Mouse (Mus musculus) heart, embryonic 13.5 days (tissue): ENCODE results near the gene Nr1h5. TPM values are rescaled to one million over a fixed set of nuclear protein-coding genes. Genes with fewer than 3 reads are reported as not detected.

Experiments
- ATAC-seq: fragments of 200-750 bp; cut with Nextera tagmentation; 2 replicates; pipeline ENCODE4 v1.8.0; 2017; ENCODE audit warnings: moderate TSS enrichment; ENCODE audit not compliant: insufficient number of reproducible peaks, low FRiP score, low TSS enrichment; ENCODE audit errors: extremely low read depth
- H3K27ac ChIP-seq: fragments of 300-500 bp; sonication (generic); replicated peaks from 2 replicates; pipeline ENCODE4 v1.5.1; 2015; ENCODE audit warnings: moderate library complexity, mild to moderate bottlenecking, inconsistent platforms
- H3K27me3 ChIP-seq: fragments of 300-500 bp; sonication (generic); replicated peaks from 2 replicates; pipeline ENCODE4 v1.6.1; 2015; ENCODE audit warnings: mild to moderate bottlenecking, inconsistent platforms
- H3K36me3 ChIP-seq: fragments of 300-500 bp; sonication (generic); 2 replicates; pipeline ENCODE4 v1.6.1; 2015; ENCODE audit warnings: mild to moderate bottlenecking, inconsistent platforms
- H3K4me1 ChIP-seq: fragments of 300-500 bp; sonication (generic); 2 replicates; pipeline ENCODE4 v1.6.1; 2015; ENCODE audit warnings: inconsistent platforms
- H3K4me2 ChIP-seq: fragments of 300-500 bp; sonication (generic); 2 replicates; pipeline ENCODE4 v1.6.1; 2015; ENCODE audit warnings: inconsistent platforms, mild to moderate bottlenecking, moderate library complexity
- H3K4me3 ChIP-seq: fragments of 300-500 bp; sonication (generic); 2 replicates; pipeline ENCODE4 v1.5.1; 2015; ENCODE audit warnings: moderate library complexity, mild to moderate bottlenecking, inconsistent platforms
- H3K9ac ChIP-seq: fragments of 300-500 bp; sonication (generic); 2 replicates; pipeline ENCODE4 v1.6.1; 2015; ENCODE audit warnings: inconsistent platforms, mild to moderate bottlenecking, moderate library complexity
- H3K9me3 ChIP-seq: fragments of 300-500 bp; sonication (generic); 2 replicates; pipeline ENCODE4 v1.6.1; 2016; ENCODE audit warnings: inconsistent platforms
- WGBS: fragments of 180-500 bp; shearing (Covaris S2); methylation state at CpG from one replicate; pipeline ENCODE4 v1.1.7; 2015; ENCODE audit warnings: mixed read lengths; 5-methylcytosine and 5-hydroxymethylcytosine counted together
- polyA plus RNA-seq: library from polyadenylated mRNA; unstranded; fragments of >200 nt; fragmentation: Nextera tagmentation; extraction: Ambion mirVana; gene quantifications from 2 replicates; pipeline ENCODE4 v1.2.1, GENCODE M21; 2015

The Nr1h5 gene
- 0.17 and 0.36 TPM in 2 replicates for polyA plus RNA-seq

DNA sequence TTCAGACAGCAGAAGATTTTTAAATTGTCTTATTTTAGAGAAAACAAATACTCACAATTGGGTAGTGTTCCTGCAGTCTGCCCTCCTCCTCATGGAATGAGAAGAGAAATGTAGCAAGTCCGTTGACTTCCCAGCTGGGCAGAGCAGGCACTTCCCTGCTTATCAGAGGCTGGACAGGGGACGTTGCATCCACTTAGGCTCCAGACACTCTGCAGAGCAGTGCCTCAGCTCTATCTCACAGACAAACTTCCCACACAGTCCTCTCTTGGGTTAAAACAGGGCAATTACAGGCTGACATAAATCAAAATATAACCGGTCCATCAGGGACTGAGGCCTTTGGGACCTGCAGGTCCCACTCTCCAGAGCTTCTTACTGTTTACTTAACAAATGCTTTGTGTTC is at the start of gene Nr1h5:
TSS of gene Nr1h5 (minus strand) at position 101 of the 400 bp plus-strand sequence.
- no peaks in the 10 kb centered on the region for H3K9me3 ChIP-seq
- 8% methylated on average over 3 of the region's 3 CpGs for WGBS
- no peak for ATAC-seq
- no peaks in the 10 kb centered on the region for H3K36me3 ChIP-seq
- no peaks in the 10 kb centered on the region for H3K27me3 ChIP-seq
- peaks cover 5% of the 10 kb centered on the region; the same call in 1 of the 2 replicates for H3K4me1 ChIP-seq
- H3K4me2 ChIP-seq = no peak within 1 kb of the TSS
- H3K4me3 ChIP-seq = no peak within 1 kb of the TSS
- no peak within 1 kb of the TSS for H3K27ac ChIP-seq
- H3K9ac ChIP-seq = no peak within 1 kb of the TSS

- H3K4me3 ChIP-seq = no peak overlapping the region
- no peaks in the 10 kb centered on the region for H3K27me3 ChIP-seq
- H3K36me3 ChIP-seq = peaks cover 87% of the 10 kb centered on the region
- no peak overlapping the region for H3K27ac ChIP-seq
- H3K9me3 ChIP-seq = peaks cover 3% of the 10 kb centered on the region; the same call in 1 of the 2 replicates
- 91% methylated on average over 7 of the region's 7 CpGs for WGBS
- ATAC-seq = no peak
- H3K4me2 ChIP-seq = no peak overlapping the region
- H3K9ac ChIP-seq = no peak overlapping the region
- H3K4me1 ChIP-seq = peaks cover 10% of the 10 kb centered on the region
Measured at GRCm38 (mm10) chr3:103001595-103001994, 37.7 kb upstream of the Nr1h5 start.

DNA sequence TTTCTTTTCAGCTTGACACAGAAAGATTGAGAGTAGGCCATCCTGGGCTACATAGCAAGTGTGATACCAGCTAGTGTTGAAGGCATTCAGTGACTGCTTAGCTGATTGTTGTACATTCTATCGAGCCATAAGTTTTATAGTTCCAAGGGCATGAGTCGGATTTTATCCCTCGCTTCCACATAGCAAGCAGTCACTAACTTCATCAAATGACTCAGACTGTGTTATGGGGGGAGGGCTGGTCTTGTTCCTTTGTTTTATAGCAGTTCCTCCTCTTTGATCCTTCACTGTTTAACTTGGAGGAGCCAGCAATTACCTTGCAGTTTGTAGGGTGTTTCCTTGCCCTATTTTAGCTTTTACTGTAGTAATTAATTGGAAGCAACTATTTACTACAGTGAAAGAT is 33.7 kb upstream of the Nr1h5 start:
- peaks cover 52% of the 10 kb centered on the region for H3K36me3 ChIP-seq
- H3K4me3 ChIP-seq = no peak overlapping the region
- no peak overlapping the region for H3K27ac ChIP-seq
- peaks cover 3% of the 10 kb centered on the region; the same call in 1 of the 2 replicates for H3K9me3 ChIP-seq
- 79% methylated on average over 3 of the region's 3 CpGs for WGBS
- ATAC-seq = no peak
- H3K9ac ChIP-seq = no peak overlapping the region
- no peak overlapping the region for H3K4me2 ChIP-seq
- H3K27me3 ChIP-seq = no peaks in the 10 kb centered on the region
- H3K4me1 ChIP-seq = peaks cover 28% of the 10 kb centered on the region

DNA sequence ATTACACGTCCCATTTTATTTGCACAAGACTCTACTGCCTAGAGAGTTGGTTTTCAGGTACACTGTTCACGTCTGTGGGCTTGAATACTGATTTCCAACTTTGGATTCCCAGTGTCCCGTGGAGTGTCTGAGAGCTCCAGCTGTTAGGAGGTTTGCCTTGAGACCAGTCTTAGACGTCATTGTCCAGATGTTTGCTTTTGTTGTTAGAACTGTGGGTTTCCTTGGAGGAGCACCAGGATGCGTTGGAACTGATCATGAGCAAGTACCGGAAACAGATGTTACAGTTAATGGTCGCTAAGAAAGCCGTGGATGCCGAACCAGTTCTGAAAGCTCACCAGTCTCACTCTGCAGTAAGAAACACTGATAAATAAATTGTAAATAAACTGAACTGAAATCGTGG is 33.1 kb upstream of the Nr1h5 start:
- ATAC-seq = no peak
- Histone ChIP-seq H3K4me2 (peak overlapping the region; percentile 75), H3K9me3 (peaks cover 3% of the 10 kb centered on the region; the same call in 1 of the 2 replicates), H3K36me3 (peaks cover 47% of the 10 kb centered on the region), H3K27ac (no peak overlapping the region), H3K4me3 (no peak overlapping the region), H3K9ac (no peak overlapping the region), H3K27me3 (no peaks in the 10 kb centered on the region), H3K4me1 (peaks cover 29% of the 10 kb centered on the region)
- 79% methylated on average over 10 of the region's 10 CpGs for WGBS

GRCm38 (mm10) chr3:102995605-102996321 is 31.8 kb upstream of the Nr1h5 start, which contains the start of gene Sike1:
Sike1 (plus strand) TSS chr3:102995708.
- peaks cover 29% of the 10 kb centered on the region for H3K4me1 ChIP-seq
- H3K4me2 ChIP-seq = peak within 1 kb of the TSS; percentile 75
- H3K27ac ChIP-seq = peak within 1 kb of the TSS; percentile 94
- peak within 1 kb of the TSS; percentile 69 for H3K4me3 ChIP-seq
- peaks cover 3% of the 10 kb centered on the region; the same call in 1 of the 2 replicates for H3K9me3 ChIP-seq
- peak; percentile 95 for ATAC-seq
- H3K36me3 ChIP-seq = peaks cover 36% of the 10 kb centered on the region
- no peaks in the 10 kb centered on the region for H3K27me3 ChIP-seq
- under 1% methylated on average over 60 of the region's 60 CpGs for WGBS
- peak within 1 kb of the TSS; percentile 88 for H3K9ac ChIP-seq

DNA sequence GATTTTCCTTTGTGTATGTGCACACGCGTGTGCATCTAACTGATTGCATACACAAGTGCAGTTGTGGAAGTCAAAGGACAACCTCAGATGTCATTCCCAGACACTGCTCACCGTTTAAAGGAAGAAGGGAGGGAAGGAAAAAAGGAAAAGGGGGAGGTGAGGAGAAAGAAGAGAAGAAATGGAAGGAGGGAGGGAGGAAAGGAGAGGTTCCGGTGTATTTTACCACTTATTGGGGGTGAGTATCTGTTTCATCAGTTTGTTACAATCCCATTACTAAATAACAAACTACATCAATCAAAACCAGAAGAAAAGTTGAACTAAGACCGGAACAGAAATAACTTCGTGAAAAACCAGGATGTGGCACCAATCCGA is 31.3 kb upstream of the Nr1h5 start:
- H3K4me2 ChIP-seq = peak overlapping the region; percentile 75
- WGBS = 49% methylated on average over 7 of the region's 7 CpGs
- H3K27me3 ChIP-seq = no peaks in the 10 kb centered on the region
- peaks cover 29% of the 10 kb centered on the region for H3K4me1 ChIP-seq
- H3K36me3 ChIP-seq = peaks cover 30% of the 10 kb centered on the region
- peak overlapping the region; percentile 69 for H3K4me3 ChIP-seq
- peak overlapping the region; percentile 94 for H3K27ac ChIP-seq
- peak overlapping the region; percentile 88 for H3K9ac ChIP-seq
- H3K9me3 ChIP-seq = peaks cover 2% of the 10 kb centered on the region; the same call in 1 of the 2 replicates
- no peak for ATAC-seq

DNA sequence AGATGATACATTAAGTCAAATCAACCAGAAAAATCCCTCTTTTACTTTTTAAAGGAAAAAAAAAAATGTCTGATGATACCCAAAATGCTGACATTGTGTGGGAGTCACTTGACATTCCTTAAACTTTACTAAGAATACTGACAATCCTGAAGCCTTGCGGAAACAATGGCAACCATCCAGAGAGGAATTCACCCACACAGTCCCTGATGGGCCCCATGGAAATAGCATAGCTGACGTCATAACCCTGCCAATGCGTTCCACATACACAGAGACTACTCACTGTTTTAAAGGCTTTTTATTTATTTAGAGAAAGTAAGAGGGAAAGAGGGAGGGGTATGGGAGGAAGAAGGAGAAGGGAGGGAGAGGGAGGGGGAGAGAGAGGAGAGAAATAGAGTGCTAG is 29.0 kb upstream of the Nr1h5 start:
- Histone ChIP-seq H3K4me2 (no peak overlapping the region), H3K4me3 (no peak overlapping the region), H3K27me3 (no peaks in the 10 kb centered on the region), H3K4me1 (peaks cover 29% of the 10 kb centered on the region), H3K9me3 (no peaks in the 10 kb centered on the region), H3K27ac (no peak overlapping the region), H3K9ac (no peak overlapping the region), H3K36me3 (peaks cover 8% of the 10 kb centered on the region)
- 28% methylated on average over 3 of the region's 3 CpGs for WGBS
- ATAC-seq = no peak

DNA sequence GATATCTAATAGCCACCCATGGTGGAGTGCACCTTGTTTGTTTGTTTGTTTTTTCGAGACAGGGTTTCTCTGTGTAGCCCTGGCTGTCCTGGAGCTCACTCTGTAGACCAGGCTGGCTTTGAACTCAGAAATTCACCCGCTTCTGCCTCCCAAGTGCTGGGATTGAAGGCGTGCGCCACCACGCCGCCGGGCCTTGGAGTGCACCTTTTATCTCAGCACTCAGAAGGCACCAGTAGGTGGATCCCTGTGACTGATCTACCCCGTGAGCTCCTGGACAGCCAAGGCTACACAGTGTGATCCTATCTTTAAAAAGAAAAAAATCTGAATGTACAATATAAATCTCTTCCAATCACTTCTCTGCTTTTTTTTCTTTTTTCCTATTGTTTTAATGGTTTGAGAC is 27.1 kb upstream of the Nr1h5 start:
- Histone ChIP-seq H3K36me3 (no peaks in the 10 kb centered on the region), H3K27ac (no peak overlapping the region), H3K27me3 (no peaks in the 10 kb centered on the region), H3K9me3 (no peaks in the 10 kb centered on the region), H3K4me1 (peaks cover 14% of the 10 kb centered on the region), H3K4me2 (no peak overlapping the region), H3K4me3 (no peak overlapping the region), H3K9ac (no peak overlapping the region)
- ATAC-seq = no peak
- 57% methylated on average over 8 of the region's 8 CpGs for WGBS

- no peak overlapping the region for H3K4me3 ChIP-seq
- H3K4me1 ChIP-seq = 0 out of 2 replicates have a peak, but pooled peaks cover 6% of the 10 kb centered on the region
- H3K9ac ChIP-seq = no peak overlapping the region
- no peaks in the 10 kb centered on the region for H3K36me3 ChIP-seq
- WGBS = 46% methylated on average over 3 of the region's 3 CpGs
- no peaks in the 10 kb centered on the region for H3K27me3 ChIP-seq
- H3K27ac ChIP-seq = no peak overlapping the region
- peak overlapping the region; percentile 38 for H3K4me2 ChIP-seq
- no peak for ATAC-seq
- no peaks in the 10 kb centered on the region for H3K9me3 ChIP-seq
Measured at GRCm38 (mm10) chr3:102980349-102980736, 16.4 kb upstream of the Nr1h5 start.

DNA sequence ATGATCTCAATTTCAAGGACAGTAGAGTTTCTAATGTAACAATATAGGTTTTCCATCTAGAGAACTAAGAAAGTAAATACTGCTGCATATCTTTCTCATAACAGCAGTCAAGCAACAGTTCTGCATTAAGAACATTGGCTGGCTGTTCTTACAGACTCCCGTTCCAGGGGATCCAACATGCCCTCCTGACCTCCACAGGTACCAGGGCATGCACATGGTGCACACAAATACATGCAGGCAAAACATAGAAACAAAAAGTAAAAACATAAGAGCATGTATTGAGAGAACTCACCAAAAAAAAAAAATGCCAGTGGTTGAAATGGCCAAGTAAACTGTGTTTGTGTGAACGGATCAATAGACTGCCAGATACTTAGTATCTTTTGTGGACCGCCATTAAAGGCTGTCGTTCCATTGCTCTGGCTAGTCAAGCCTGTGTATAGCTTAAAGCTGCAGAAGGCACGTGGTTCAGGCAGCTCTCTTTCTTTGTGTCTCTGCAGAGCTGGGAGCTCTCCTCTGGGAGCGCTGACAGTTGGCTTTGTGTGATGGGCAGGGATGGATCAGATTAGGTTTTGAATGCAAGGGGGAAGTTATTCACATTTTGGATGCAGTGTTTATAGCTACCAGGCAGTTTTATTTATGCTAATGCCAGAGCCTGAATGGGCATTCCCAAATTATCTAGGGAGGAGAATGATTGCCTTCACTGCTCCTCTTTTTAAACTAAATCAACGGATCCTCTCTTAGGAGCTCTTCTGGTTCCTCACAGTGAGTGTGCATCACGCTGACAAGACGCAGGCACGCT is 15.8 kb upstream of the Nr1h5 start:
- Histone ChIP-seq H3K4me2 (peak overlapping the region; percentile 38), H3K36me3 (no peaks in the 10 kb centered on the region)
- WGBS = 33% methylated on average over 10 of the region's 10 CpGs

GRCm38 (mm10) chr3:102976906-102977305 is 13.0 kb upstream of the Nr1h5 start:
- Histone ChIP-seq H3K4me1 (0 out of 2 replicates have a peak, but pooled peaks cover 6% of the 10 kb centered on the region), H3K4me3 (no peak overlapping the region), H3K4me2 (no peak overlapping the region), H3K27me3 (no peaks in the 10 kb centered on the region), H3K27ac (no peak overlapping the region), H3K36me3 (no peaks in the 10 kb centered on the region), H3K9ac (no peak overlapping the region), H3K9me3 (no peaks in the 10 kb centered on the region)
- ATAC-seq = no peak
- WGBS = 76% methylated on average over 4 of the region's 4 CpGs

More for the DNA sequence above, 15.8 kb upstream of the Nr1h5 start:
- Histone ChIP-seq H3K4me3 (no peak overlapping the region), H3K4me1 (0 out of 2 replicates have a peak, but pooled peaks cover 6% of the 10 kb centered on the region), H3K27ac (no peak overlapping the region), H3K9me3 (no peaks in the 10 kb centered on the region), H3K27me3 (no peaks in the 10 kb centered on the region), H3K9ac (no peak overlapping the region)
- no peak for ATAC-seq
